Mouse (Mus musculus): ENCODE measurements around the gene Grxcr1.

DNA sequence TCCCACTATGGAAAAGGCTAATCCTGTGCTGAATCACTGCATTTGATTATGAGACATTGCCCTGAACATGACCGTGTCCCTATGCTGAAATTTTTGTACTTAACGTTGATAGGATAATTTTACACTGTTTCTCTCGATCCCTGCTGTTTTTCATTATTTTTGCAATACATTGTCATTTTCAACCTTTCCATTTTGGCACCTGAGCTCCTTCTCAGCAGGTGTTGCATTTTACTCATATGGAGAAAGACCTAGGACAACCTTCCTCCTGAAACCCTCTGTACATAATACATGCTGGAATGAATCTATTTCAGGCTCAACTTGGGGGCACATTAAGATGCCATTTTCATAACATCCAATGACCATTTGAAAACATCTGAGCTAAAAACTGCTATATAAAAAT lies 38.7 kb downstream of the Grxcr1 start:
- no peak for TF ChIP-seq CTCF (conservative IDR thresholded peaks at IDR 0.05; ENCODE audit: insufficient read depth, insufficient read length, low read depth, low read length)
- no peak for TF ChIP-seq POLR2A (IDR thresholded peaks at IDR 0.05; ENCODE audit: low read depth, low read length)

Measured in kidney, adult 2 months (tissue).